Mouse (Mus musculus) liver, embryonic 14.5 days (tissue): ENCODE data around the gene Hist1h3g.
"Not testable (repeated sequence)": the region's sequence is repeated elsewhere in the genome, so short reads cannot be mapped to it uniquely, and the experiment has no call there.

Experiments
- CTCF ChIP-seq: IDR thresholded peaks from 2 replicates; pipeline ENCODE4 v1.5.1; 2016; ENCODE audit warnings: antibody characterized with exemption, low read depth, control low read depth
- EP300 ChIP-seq: IDR thresholded peaks from 2 replicates; pipeline ENCODE4 v1.6.1; 2016; ENCODE audit warnings: antibody characterized with exemption, low read depth

DNA sequence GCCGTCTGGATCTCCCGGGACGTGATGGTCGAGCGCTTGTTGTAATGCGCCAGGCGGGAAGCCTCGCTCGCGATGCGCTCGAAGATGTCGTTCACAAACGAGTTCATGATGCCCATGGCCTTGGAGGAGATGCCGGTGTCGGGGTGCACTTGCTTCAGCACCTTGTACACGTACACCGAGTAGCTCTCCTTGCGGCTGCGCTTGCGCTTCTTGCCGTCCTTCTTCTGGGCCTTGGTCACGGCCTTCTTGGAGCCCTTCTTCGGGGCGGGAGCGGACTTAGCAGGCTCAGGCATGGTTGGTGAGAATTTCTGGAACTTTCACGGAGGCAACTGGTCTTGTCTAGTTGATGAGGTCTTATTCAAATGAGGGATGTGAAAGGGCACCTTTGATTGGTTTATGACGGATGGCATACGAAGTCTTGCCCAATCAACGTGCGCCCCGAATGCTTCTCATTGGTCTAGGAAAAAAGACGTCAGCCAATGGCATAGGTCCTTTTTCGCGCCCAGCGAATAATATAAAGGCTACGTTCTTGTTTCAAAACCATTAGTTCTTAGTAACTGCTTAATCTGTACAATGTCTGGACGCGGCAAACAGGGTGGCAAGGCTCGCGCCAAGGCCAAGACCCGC, 38.8 kb downstream of the Hist1h3g start, which contains the start of the genes Hist1h2bf and Hist1h2ad:
- TF ChIP-seq CTCF = not testable (repeated sequence)
- TF ChIP-seq EP300 = peak; percentile 71; the same call in 1 of the 2 replicates
